Mouse (Mus musculus): ENCODE results near the gene Zfp428.

DNA sequence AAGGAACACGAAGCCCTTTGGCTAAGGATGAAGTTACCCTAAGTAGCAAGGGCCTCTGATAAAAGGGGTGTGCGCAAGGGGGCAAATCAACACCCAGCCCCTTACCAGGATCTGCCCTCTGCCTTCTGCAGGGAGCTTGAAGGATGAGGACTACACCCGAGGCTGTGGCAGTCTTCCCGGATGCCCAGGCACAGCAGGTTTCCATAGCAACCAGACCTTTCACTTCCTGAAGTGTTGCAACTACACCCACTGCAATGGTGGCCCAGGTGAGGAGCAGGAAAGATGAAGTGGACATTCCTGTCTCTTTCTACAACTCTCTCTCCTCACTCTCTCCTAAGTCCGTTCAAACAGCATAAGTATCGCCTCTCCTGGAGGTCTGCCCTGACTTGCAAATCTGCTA, 34.4 kb upstream of the Zfp428 start:
- TF ChIP-seq POLR2A (IDR thresholded peaks at IDR 0.05; ENCODE audit: insufficient read depth, low read length) (no peak), CTCF (IDR thresholded peaks at IDR 0.05; ENCODE audit: low read depth, low read length) (no peak), EP300 (IDR thresholded peaks at IDR 0.05; ENCODE audit: insufficient read depth, low read depth, low read length) (no peak)

Data from ES-Bruce4 (cell line).